Mouse (Mus musculus): ENCODE data around the gene Smarce1. TPM values are rescaled to one million over a fixed set of nuclear protein-coding genes. Genes with fewer than 3 reads are reported as not detected.

The Smarce1 gene
- polyA plus RNA-seq, 1 experiment from 2014 or later = 351 TPM

DNA sequence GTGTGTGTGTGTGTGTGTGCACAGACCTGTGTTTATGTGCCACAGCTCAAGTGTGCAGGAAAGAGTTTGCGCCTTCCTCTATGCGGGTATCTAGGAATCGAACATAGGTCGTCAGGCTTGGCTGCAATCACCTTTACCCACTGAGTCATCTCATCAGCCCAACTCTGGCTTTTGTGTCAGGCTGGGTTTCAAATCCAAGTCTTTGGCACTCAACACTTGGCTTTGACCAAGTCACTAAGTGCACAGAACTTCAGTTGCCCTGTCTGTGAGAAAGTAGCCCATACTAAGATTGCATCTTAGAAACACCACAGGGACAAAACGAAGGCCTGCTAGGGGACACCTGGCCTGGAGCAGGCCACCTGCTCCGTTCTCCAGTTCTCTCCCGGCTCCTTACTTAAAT lies 63.2 kb downstream of the Smarce1 start:
- no peak overlapping the region for H3K27ac ChIP-seq (ENCODE audit: low read length)

DNA sequence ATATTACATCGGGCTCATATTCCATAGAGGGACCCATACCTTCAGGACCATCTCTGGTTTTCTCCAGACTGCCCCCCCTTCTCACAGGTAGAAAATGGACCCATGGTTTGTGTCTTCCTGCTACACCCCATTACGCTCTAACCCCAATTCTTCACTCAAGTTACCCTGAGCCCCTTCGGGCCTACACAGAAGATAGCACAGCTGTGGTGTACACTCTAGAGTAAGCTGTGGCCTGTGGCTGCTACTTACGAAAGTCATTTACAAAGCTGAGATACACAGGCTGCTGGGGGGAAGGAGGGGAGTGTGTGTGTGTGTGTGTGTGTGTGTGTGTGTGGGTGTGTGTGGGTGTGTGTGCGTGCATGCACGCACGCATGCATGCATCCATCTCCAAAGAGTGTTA lies 64.6 kb downstream of the Smarce1 start:
- Histone ChIP-seq H3K4me2 (ENCODE audit: low read length) (no peak overlapping the region), H3K4me1 (replicated peaks; ENCODE audit: control insufficient read depth, insufficient read depth, low read length) (no peaks in the 10 kb centered on the region), H3K36me3 (ENCODE audit: control insufficient read depth, insufficient read depth) (no peaks in the 10 kb centered on the region), H3K27ac (ENCODE audit: low read length) (no peak overlapping the region), H3K9ac (replicated peaks; ENCODE audit: low read depth, low read length) (no peak overlapping the region), H3K9me3 (ENCODE audit: control insufficient read depth, low read length) (no peaks in the 10 kb centered on the region), H3K27me3 (replicated peaks; ENCODE audit: control insufficient read depth, insufficient read depth, low read length) (no peaks in the 10 kb centered on the region), H3K4me3 (replicated peaks; ENCODE audit: low read length) (no peak overlapping the region)
- WGBS = 94% methylated on average over 7 of the region's 7 CpGs
- no peak for ATAC-seq

More for the DNA sequence above, 63.2 kb downstream of the Smarce1 start:
- Histone ChIP-seq H3K4me2 (ENCODE audit: low read length) (no peak overlapping the region), H3K9ac (replicated peaks; ENCODE audit: low read depth, low read length) (no peak overlapping the region), H3K4me1 (replicated peaks; ENCODE audit: control insufficient read depth, insufficient read depth, low read length) (no peaks in the 10 kb centered on the region), H3K27me3 (replicated peaks; ENCODE audit: control insufficient read depth, insufficient read depth, low read length) (no peaks in the 10 kb centered on the region), H3K36me3 (ENCODE audit: control insufficient read depth, insufficient read depth) (no peaks in the 10 kb centered on the region), H3K4me3 (replicated peaks; ENCODE audit: low read length) (no peak overlapping the region), H3K9me3 (ENCODE audit: control insufficient read depth, low read length) (no peaks in the 10 kb centered on the region)
- no peak for ATAC-seq
- 94% methylated on average over 7 of the region's 7 CpGs for WGBS

GRCm38 (mm10) chr11:99165031-99165752 lies 65.6 kb downstream of the Smarce1 start:
- Histone ChIP-seq H3K9ac (replicated peaks; ENCODE audit: low read depth, low read length) (no peak overlapping the region), H3K27ac (ENCODE audit: low read length) (no peak overlapping the region), H3K4me3 (replicated peaks; ENCODE audit: low read length) (no peak overlapping the region), H3K9me3 (ENCODE audit: control insufficient read depth, low read length) (no peaks in the 10 kb centered on the region), H3K4me1 (replicated peaks; ENCODE audit: control insufficient read depth, insufficient read depth, low read length) (no peaks in the 10 kb centered on the region), H3K27me3 (replicated peaks; ENCODE audit: control insufficient read depth, insufficient read depth, low read length) (no peaks in the 10 kb centered on the region), H3K4me2 (ENCODE audit: low read length) (no peak overlapping the region), H3K36me3 (ENCODE audit: control insufficient read depth, insufficient read depth) (no peaks in the 10 kb centered on the region)
- no peak for ATAC-seq
- 78% methylated on average over 11 of the region's 11 CpGs for WGBS

DNA sequence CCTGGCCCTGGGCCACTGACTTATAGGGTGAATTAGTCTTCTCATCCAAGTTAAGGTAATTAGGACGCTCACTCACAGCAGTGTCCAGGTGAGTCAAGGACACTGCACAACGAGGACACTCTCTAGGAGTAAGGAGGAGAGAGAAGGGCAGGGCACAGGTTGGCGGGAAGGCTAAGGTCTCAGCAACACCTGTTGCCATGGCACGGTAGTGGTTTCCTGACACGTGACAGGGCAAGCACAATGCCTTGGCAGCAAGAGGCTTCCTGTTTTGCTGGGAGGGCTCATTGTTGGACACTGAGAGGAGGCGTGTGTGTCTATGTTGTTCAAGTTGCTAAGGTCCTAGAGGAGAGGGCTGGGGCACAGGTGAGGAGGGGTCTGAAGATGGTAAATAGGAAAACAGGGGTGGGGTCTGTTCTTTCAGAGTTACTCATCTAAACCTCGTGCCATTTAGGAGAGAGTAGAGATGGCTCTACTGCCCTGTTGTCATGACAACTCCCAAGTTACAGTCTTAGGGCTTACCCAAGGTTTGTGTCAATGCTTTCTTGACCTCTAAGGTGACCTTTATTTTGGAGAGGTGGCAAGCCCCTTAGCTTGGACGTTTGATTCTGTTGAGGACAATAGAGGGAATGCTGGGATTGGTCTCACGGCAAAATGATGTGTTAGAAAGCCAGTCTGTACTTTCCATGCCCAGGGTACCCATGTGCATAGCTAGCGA lies 67.7 kb downstream of the Smarce1 start:
- Histone ChIP-seq H3K36me3 (ENCODE audit: control insufficient read depth, insufficient read depth) (no peaks in the 10 kb centered on the region), H3K9me3 (ENCODE audit: control insufficient read depth, low read length) (no peaks in the 10 kb centered on the region), H3K27me3 (replicated peaks; ENCODE audit: control insufficient read depth, insufficient read depth, low read length) (no peaks in the 10 kb centered on the region), H3K4me1 (replicated peaks; ENCODE audit: control insufficient read depth, insufficient read depth, low read length) (no peaks in the 10 kb centered on the region), H3K4me3 (replicated peaks; ENCODE audit: low read length) (no peak overlapping the region), H3K4me2 (ENCODE audit: low read length) (no peak overlapping the region), H3K9ac (replicated peaks; ENCODE audit: low read depth, low read length) (no peak overlapping the region), H3K27ac (ENCODE audit: low read length) (no peak overlapping the region)
- ATAC-seq = no peak
- WGBS = 78% methylated on average over 10 of the region's 10 CpGs

DNA sequence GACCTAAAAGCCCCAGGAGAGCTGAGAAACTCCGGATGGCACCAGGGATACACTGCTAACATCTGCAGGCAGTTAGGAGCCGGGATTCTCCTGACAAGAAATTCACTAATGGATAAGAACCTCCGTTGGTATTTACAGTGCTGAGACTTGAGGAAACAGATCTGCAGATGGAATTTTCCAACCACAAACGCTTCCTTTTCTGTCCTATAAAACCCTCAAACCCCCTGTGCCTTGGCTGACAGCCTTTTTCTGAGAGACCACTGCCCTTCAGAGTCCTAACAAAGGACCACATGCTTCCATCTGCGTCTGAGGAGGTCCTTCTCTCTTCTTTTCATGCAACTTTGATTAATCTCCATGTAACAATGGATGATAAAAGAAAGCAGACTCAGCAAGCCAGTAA lies 69.2 kb downstream of the Smarce1 start:
- Histone ChIP-seq H3K27me3 (replicated peaks; ENCODE audit: control insufficient read depth, insufficient read depth, low read length) (no peaks in the 10 kb centered on the region), H3K36me3 (ENCODE audit: control insufficient read depth, insufficient read depth) (no peaks in the 10 kb centered on the region), H3K9ac (replicated peaks; ENCODE audit: low read depth, low read length) (no peak overlapping the region), H3K4me3 (replicated peaks; ENCODE audit: low read length) (no peak overlapping the region), H3K27ac (ENCODE audit: low read length) (no peak overlapping the region), H3K9me3 (ENCODE audit: control insufficient read depth, low read length) (no peaks in the 10 kb centered on the region), H3K4me1 (replicated peaks; ENCODE audit: control insufficient read depth, insufficient read depth, low read length) (no peaks in the 10 kb centered on the region), H3K4me2 (ENCODE audit: low read length) (no peak overlapping the region)
- WGBS = 60% methylated on average over 5 of the region's 5 CpGs
- ATAC-seq = no peak

- no peaks in the 10 kb centered on the region for H3K4me1 ChIP-seq (replicated peaks; ENCODE audit: control insufficient read depth, insufficient read depth, low read length)
- H3K9me3 ChIP-seq (ENCODE audit: control insufficient read depth, low read length) = no peaks in the 10 kb centered on the region
- H3K36me3 ChIP-seq (ENCODE audit: control insufficient read depth, insufficient read depth) = no peaks in the 10 kb centered on the region
- ATAC-seq = no peak
- 90% methylated on average over 6 of the region's 6 CpGs for WGBS
- no peak overlapping the region for H3K4me3 ChIP-seq (replicated peaks; ENCODE audit: low read length)
- H3K27me3 ChIP-seq (replicated peaks; ENCODE audit: control insufficient read depth, insufficient read depth, low read length) = no peaks in the 10 kb centered on the region
- H3K9ac ChIP-seq (replicated peaks; ENCODE audit: low read depth, low read length) = no peak overlapping the region
- H3K27ac ChIP-seq (ENCODE audit: low read length) = no peak overlapping the region
- H3K4me2 ChIP-seq (ENCODE audit: low read length) = no peak overlapping the region
Measured at GRCm38 (mm10) chr11:99160228-99160627, 70.6 kb downstream of the Smarce1 start.

Other genes with a start within 250 kb of the Smarce1 start
- 0.51 and 1.0 TPM in 2 replicates for gene Gjd3, start 248.0 kb downstream of the Smarce1 start, polyA plus RNA-seq (2015; fragmentation: Nextera tagmentation; extraction: Ambion mirVana)
- 97.6 and 121 TPM in 2 replicates for gene Top2a, start 206.8 kb downstream of the Smarce1 start, polyA plus RNA-seq (2015; fragmentation: Nextera tagmentation; extraction: Ambion mirVana)
- gene Igfbp4, start 189.8 kb downstream of the Smarce1 start, polyA plus RNA-seq (2015; fragmentation: Nextera tagmentation; extraction: Ambion mirVana) = 147 and 167 TPM in 2 replicates
- gene Tns4, start 141.7 kb downstream of the Smarce1 start, polyA plus RNA-seq (2015; fragmentation: Nextera tagmentation; extraction: Ambion mirVana) = not detected in 2 replicates
- 0.16 TPM in 1 of 2 replicates, not detected in the other for gene Ccr7, start 75.9 kb downstream of the Smarce1 start, polyA plus RNA-seq (2015; fragmentation: Nextera tagmentation; extraction: Ambion mirVana)
- gene Krt222, start 13.1 kb upstream of the Smarce1 start, polyA plus RNA-seq (2015; fragmentation: Nextera tagmentation; extraction: Ambion mirVana) = 2.6 and 3.9 TPM in 2 replicates
- gene Krt24, start 54.2 kb upstream of the Smarce1 start, polyA plus RNA-seq (2015; fragmentation: Nextera tagmentation; extraction: Ambion mirVana) = 0.18 TPM in 1 of 2 replicates, not detected in the other
- not detected in 2 replicates for gene Krt25, start 91.9 kb upstream of the Smarce1 start, polyA plus RNA-seq (2015; fragmentation: Nextera tagmentation; extraction: Ambion mirVana)
- 0.08 TPM in 1 of 2 replicates, not detected in the other for gene Krt26, start 106.9 kb upstream of the Smarce1 start, polyA plus RNA-seq (2015; fragmentation: Nextera tagmentation; extraction: Ambion mirVana)
- not detected in 2 replicates for gene Krt27, start 120.1 kb upstream of the Smarce1 start, polyA plus RNA-seq (2015; fragmentation: Nextera tagmentation; extraction: Ambion mirVana)
- not detected in 2 replicates for gene Krt28, start 143.9 kb upstream of the Smarce1 start, polyA plus RNA-seq (2015; fragmentation: Nextera tagmentation; extraction: Ambion mirVana)
- 24.1 and 25.3 TPM in 2 replicates for gene Krt10, start 158.3 kb upstream of the Smarce1 start, polyA plus RNA-seq (2015; fragmentation: Nextera tagmentation; extraction: Ambion mirVana)
- 0.18 and 0.24 TPM in 2 replicates for gene Krt12, start 191.2 kb upstream of the Smarce1 start, polyA plus RNA-seq (2015; fragmentation: Nextera tagmentation; extraction: Ambion mirVana)
- gene Krt20, start 207.1 kb upstream of the Smarce1 start, polyA plus RNA-seq (2015; fragmentation: Nextera tagmentation; extraction: Ambion mirVana) = not detected in 2 replicates

All from forebrain, embryonic 16.5 days (tissue).